Mouse (Mus musculus): Measurements from ENCODE around the gene Myo1h.

Gene Myo1h

DNA sequence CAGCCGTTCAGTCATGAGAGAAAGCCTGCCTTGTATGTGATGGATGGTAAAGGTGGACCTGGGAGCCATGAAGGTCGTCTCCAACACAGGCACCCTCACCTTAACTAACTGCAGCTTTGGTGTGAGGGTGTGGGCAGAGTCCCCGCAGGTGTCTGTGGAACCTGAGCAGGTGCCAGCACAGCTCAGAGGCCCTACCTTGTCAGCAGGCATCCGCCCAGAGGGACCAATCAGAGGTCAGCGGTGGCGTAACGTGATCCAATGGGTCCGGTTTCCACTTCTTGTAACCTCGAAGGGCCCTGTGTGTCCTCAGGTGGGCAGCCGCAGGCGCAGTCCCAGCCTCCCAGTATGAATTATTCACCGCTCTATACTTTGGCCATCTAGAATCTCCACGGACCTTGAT, at the start of gene Myo1h:
Gene Myo1h (plus strand): TSS at position 293 of the 400 bp plus-strand sequence.
- DNase-seq (ENCODE audit: low spot score in 2 of 2) = no peak

DNA sequence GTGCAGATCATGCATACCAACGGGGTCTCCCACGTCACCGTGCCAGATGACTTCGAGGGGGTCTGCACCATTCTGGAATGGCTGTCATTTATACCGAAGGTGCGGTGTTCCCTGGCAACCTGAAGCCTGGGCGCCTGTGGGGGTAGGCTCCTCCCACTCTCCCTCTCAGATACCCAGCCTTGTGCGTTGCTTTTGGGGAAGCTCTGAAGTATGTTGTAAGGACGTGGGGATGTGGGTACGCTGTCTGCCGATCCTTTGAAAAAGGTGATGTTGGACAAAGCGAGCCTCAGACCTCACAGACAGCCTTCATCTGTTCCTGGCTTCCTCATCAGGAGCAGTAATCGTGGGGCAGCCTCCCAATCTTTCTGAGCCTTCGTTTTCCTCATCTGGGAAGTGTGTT, 49.2 kb upstream of the Myo1h start:
- DNase-seq (ENCODE audit: low spot score in 2 of 2) = no peak

DNA sequence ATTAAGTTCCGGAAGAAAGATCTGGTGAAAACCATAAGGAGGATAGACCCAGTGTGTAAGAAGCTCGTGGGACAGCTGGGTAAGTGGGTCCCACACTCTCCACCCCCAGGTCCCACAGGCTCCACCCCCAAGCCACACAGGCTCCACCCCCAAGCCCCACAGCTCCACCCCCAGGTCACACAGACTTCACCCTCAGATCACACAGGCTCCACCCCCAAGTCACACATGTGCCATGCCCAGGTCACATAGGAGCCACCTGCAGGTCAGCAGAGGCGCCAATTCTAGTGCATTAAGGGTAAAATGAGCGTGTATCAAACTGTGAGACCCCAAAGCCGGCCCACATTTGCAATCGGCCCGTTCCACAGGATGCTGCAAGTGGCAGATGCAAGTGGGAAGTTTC, 42.5 kb upstream of the Myo1h start:
- DNase-seq (ENCODE audit: low spot score in 2 of 2) = no peak

DNA sequence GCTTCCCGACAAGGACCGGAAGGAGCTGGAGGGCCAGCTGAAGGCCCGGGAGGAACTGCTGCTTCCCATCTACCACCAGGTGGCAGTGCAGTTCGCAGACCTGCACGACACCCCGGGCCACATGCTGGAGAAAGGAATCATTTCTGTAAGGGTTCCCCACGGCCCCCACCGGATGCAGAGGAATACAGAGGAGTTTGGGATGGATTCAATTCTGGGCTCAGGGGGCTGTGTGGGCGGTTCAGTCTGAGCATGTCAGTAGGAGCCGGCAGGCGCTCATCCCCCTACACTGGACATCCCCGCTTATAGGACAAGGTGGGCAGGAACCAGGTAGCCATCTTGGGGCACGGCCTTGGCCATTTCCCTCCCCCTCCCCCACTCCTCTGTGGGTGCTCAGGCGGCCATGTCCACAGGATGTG, 40.8 kb upstream of the Myo1h start:
- DNase-seq (ENCODE audit: low spot score in 2 of 2) = peak; percentile 67 to 77

DNA sequence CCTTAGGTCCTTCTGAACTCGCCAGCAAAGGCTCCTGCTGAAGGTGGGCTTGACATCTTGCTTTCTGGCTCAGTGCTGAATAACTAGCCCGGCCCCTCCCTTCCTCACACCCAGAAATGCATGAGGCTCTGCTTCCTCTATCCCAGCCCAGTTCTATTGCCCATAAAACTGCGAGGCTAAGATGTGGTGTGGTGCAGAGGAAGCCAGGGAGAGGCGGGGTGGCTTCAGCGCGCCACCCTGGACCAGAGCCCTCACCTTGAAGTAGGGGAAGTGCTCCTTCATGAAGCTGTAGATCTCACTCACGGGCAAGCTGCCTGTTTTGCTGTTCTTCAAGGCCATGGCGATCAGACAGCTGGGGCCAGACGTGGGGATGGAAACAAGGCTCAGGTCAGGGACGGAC, 29.5 kb upstream of the Myo1h start:
- no peak for DNase-seq (ENCODE audit: low spot score in 2 of 2)

DNA sequence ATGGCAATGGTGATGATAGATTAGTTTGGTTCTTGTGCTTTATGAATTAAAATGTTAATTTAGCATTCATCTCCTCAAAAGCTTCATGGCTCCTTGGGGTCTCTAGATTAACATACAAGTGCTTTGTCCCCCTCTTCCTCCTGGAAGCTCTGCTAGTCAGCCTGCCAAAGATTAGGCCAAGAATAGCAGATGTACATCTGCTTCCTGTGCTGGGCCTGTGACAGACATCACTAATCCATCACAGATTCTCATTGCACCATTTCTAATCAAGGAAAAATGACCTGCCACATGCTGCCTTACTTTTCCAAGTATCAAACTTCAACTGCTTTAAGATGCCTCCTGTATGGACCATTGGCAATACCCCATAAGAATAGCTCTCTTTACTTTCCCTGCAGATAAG, 27.5 kb upstream of the Myo1h start:
- no peak for DNase-seq (ENCODE audit: low spot score in 2 of 2)

DNA sequence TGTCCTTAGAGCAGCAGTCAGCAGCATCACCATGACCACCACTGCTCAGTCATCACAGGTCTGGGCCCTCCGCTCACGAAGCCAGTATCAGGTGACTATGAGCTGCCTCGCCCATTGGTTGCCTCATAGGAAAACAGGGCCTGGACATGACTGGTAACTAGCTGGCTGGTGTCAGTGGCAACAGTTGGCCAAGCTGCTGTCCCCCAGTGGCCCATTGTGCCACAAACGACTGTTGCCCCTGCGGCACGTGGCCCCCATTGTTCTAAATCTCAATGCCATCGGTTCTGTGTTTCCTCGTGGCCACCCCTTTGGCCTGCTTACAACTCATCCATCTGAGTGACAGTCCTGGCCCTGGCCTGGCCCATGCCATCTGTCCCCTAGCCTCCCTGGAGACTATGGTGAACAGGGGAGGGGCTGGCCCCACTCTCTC, 24.9 kb upstream of the Myo1h start:
- no peak for DNase-seq (ENCODE audit: low spot score in 2 of 2)

DNA sequence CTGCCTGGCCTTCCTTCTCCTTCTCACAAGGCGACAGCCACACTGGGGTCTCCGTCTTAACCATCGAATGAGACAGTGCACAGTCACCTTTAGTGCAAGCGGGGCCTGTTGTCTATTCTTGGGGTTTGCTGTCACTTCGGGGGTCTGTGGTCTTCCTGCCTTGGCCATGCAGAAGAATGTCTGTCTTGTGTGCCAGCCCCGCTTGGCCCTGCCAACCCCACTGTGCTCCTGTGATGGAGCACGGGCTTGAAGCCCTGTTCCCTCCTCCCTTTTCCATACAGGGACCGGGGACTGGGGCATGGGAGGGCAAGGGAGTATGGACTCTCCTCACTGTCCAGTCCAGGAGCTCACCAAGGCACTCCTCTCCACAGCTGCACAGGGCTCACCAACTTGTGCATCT, 24.2 kb upstream of the Myo1h start:
- no peak for DNase-seq (ENCODE audit: low spot score in 2 of 2)

DNA sequence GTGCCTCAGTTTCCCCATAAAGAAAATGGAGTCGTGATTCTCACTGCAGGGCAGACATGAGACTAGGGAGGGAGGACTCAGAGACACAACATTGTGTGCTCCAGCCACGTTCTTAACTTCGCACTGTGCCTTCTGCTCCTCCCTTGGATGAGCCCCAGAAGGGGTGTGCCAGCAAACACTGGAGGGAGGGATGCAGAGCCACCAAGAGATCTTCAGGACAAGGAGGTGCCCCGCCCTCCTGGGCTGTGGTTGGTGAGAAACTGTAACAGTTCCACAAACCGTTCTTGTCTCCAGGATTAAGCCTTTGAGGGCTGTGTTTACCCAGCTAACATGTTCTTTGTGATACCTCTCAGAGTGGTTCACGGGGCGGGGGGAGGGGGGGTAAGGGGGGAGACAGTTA, 20.3 kb upstream of the Myo1h start:
- DNase-seq (ENCODE audit: low spot score in 2 of 2) = no peak

DNA sequence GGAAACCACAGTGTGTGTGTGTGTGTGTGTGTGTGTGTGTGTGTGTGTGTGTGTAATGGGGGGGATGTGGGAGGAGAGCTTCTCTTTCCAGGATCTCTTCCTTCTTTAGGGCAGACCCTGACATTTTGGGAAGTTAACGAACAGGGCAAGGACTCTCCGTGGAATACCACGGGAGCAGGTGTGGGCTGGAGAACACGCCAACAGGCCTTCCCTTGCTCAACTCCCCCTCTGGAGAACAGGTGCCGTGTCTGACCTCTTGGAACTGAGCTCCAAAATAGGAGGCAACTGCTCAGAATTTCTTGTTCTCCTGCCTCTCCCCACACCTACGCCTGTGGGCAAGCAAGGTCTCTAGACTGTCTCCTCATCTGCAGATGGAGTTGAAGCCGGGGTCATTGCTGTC, 19.5 kb upstream of the Myo1h start:
- no peak for DNase-seq (ENCODE audit: low spot score in 2 of 2)

DNA sequence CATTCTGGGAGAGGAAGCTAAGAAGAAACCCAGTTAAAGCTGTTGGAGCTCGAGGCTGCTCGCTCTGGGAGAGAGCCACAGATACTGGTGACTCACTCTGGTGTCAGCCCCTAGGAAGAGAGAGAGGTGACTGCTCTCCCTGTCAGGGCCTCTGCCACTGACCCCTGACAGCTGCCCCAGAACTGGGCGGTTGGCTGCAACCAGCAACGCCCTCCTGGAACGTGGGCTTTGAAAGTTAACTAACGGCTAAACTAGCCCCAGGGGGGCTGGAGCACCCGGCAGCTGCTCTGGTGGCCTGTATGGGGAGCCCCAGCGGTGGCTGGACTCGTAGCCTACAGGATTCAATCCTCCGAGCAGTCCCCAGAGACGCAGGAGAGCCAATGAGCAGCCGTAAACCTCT, 19.0 kb upstream of the Myo1h start:
- no peak for DNase-seq (ENCODE audit: low spot score in 2 of 2)

DNA sequence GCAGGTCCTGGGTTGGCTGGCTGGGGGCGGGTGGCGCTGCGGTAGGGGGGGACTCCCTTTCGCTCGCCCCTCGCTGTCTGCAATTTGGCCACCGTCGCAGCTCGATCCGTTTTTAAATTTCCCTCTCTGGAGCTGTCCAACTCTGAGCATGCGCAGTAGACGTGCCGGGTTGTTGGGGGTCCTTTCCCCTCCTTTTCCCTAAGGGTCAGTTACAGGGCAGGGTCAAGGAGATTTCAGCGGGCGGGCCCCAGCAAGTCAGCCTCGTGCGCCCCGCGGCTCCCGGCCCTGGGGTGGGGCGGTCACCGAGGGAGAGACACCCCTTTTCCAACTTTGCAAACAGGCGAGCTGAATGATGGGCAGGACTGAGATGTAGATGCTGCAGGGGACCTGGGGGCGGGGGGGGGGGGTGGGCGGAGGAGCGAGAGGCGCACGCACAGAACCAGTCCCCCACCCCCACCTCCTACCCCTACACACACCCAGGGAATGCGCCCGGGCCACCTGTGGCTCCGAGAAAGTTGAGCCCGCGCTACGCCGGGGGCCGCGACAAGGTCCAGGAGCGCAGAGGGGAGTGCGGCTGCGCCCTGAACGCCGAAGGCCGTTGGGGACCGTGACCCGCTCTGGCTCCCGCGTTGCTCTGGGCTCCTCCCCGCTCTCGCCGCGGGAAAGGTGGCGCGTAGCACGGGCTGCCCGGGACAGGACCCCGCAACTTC, 15.1 kb upstream of the Myo1h start, which contains the start of gene Foxn4:
Gene Foxn4 (minus strand): TSS at position 115 of the 710 bp plus-strand sequence.
- no peak for DNase-seq (ENCODE audit: low spot score in 2 of 2)

DNA sequence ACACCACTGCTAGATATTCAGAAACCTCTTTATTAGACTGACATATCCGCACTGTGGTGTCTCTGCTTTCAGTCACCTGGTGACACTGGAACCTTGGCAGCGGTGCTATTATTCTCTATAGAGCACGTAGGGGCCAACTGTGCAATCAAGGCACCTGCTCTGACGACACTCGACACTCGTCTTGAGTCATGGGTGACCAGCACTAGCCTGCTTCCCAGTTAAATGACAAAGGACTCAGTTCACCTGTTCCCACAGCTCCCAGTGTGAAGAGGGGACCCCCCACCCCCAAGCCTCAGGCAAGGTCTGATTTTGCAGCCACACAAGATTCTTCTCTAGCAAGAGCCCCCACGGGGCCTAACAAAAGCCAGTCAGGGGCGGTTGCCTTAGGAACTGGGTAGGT, 13.6 kb upstream of the Myo1h start:
- DNase-seq (ENCODE audit: low spot score in 2 of 2) = no peak

DNA sequence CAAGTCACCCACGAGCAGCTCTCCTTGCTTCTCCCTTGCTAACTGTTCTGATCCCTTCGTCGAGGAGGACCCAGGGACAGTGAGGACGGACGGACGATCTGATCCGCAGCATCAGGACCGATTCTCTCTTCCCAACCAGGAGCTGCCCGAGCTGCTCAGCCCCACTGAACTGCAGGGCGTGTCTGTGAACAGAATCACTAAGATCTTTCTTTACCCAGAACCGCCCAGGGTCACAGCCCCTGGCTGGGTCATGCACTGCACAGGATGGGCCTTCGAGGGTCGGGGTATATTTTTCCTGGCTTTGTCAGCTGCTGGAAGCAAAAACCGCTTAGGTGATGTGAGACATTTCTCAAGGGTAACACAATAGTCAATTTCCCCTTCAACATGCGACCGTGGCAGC, 13.0 kb upstream of the Myo1h start:
- DNase-seq (ENCODE audit: low spot score in 2 of 2) = no peak

DNA sequence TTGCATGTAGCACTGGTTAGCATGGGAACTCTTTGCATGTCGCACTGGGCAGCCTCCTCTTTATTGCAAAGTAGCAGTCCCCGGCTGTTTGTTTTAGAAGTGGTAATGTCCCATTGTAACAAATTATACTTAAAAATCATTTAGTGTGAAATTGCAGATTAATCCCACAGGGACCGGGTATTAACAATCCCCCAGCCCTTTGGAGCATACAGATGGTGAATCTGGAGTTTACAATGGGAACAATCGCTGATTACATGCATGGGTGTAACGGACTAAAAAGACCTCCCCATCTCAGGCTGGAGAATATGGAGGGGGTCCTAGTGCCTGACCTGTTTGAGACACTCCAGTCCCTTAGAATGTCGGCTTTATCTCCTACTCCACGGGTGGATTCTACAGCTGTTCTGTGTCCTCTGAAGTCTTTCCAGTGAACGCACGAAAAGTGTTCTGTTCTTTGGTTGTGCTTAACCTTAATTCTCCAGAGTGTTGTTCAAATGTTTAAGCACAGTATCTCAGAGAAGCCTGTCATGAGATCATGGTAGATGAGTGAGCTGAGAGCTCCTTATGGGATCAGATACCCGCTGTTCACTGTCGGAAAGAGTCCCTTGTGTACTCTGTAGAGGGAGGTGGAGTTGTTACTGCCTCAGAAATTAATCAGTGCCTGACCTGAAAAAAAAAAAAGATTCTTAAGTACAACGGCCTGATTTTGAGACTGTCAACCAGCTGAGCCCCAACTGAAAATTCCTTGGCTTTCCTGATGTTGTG, 9.4 kb upstream of the Myo1h start:
- DNase-seq (ENCODE audit: low spot score in 2 of 2) = no peak

DNA sequence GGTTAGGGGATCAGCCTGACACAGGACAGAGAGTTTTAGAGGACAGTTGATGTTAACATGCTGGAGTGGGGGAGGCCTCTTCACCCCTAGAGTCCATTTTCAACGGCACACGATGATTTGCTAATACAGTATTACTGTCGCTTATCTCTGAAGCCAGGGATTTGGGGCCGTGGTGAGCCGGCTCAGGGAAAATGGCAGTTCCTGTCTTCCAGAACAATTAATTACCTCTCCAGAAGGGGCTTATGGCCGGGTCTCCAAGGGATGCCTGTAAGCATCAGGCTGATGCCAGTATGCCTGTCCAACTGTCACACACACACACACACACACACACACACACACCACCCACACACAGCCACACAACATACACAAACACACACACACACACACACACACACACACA, 6.6 kb upstream of the Myo1h start:
- DNase-seq (ENCODE audit: low spot score in 2 of 2) = no peak

DNA sequence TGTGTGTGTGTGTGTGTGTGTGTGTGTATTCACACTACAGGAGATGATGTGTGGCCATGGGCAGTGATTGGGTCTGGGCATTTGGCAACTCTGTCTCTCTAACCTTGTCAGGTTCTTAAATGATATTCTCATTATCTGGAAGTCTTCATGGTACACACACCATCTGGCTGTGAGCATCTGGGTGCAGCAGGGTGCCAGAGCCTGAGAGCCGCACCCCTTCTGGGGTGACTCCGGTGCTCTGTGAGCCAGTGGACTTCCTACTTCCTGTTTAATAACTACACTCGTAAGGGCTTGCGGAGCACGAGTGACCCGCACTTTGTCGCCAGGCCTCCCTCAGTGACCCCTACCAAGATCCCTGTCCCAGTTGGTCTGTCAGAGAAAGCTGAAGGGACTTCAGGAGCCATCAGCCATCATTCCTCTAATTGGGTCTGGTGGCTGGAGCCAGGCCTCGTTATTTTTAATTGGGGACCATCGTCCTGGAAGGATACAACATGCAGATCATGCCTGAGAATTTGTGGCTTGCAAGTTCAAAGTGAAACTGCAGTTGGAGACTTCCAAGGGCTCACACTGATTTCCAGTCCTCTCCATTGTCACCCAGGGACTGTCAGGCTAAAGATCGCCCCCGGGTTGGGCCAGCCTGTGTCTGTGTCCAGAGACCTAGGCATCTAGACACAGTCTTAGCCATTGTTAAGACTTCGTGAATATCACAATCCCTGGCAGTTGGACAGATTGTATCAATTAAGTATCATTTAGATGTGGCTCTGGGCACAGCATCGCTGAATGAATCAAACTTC, 4.2 kb upstream of the Myo1h start:
- peak in 1 of 2 experiments; percentile 27 for DNase-seq (ENCODE audit: low spot score in 2 of 2)

DNA sequence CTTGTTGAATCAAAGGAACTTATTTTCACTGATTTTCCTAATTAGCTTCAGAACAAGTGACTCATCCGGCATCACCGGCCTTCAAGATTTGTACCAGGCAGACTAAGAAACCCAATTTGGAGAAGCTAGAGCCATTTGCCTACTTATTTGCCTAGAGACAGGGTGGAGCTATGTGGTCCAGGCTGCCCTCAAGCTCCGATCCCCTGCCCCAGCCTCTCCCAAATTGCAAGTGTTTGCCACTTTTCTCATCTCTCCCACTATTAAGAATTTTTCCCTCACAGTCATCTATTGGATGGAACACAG, 3.6 kb upstream of the Myo1h start:
- DNase-seq (ENCODE audit: low spot score in 2 of 2) = peak in 1 of 2 experiments; percentile 7

DNA sequence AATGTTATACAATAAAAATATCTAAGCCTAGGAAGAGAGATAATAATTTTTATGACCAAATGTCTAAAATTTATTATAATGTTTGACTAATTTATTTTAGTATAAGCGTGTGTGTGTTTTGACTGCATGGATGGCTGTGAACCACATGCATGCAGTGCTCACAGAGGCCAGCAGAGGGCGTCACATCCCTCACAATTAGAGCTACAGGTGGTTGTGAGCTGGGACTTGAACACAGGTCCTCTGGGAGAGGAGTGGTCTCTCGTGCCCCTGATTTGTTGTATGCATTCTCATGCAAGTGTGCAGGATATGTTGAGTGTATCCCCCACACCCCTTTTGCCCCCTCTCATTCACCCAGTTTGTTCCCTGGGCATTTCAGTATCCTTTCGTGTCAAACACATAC, 2.9 kb upstream of the Myo1h start:
- no peak for DNase-seq (ENCODE audit: low spot score in 2 of 2)

DNA sequence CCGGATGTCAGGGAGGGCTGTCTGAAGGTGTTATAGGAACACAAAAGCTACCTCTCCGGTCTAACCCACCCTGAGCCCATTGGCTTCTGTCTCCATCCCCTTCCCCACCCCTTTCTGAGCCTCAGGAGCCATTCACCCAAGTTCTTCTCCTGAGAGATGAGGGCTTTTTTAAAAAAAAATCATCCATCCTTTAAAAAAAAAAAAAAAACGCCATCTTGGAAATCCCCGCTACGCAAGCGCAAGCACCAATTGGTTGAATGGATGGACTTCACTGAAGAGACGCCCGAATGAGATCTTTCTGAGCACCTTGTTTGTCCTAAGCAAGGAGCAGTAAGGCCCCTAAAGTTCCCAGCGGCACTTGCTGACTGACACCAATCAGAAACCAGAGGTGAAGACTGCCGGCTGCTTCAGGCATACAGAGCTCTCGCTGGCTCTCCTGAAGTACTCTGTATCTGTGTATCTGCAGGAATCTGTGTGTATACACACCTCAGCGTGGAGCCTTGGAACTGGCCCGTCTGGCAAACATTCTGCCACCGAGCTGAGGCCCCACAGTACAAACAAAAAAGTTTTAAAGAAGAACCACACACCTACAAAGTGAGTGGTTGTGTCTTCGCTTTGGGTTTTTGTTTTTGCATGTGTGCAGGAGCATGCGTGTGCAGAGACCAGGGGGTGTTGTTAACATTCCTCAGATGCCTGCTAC, 1.9 kb upstream of the Myo1h start:
- DNase-seq (ENCODE audit: low spot score in 2 of 2) = no peak

DNA sequence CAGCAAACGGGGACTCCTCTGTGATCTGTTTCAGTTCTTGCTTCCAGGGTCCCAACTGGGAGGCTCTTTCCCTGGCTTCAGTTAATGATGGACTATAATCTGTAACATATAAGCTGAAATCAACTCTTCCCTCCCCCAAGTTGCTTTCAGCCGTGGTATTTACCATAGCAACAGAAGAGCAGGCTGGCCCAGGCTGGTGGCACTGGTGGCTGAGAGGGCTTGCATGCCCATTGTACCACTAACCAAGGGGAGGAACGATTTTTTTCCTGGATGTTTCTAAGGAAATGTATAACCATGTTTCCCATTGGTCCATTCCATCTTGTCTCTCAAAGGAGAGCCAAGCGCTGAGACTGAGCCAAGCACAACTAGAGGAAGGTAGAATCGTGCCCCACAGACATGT, 570 bp upstream of the Myo1h start:
- no peak for DNase-seq (ENCODE audit: low spot score in 2 of 2)

DNA sequence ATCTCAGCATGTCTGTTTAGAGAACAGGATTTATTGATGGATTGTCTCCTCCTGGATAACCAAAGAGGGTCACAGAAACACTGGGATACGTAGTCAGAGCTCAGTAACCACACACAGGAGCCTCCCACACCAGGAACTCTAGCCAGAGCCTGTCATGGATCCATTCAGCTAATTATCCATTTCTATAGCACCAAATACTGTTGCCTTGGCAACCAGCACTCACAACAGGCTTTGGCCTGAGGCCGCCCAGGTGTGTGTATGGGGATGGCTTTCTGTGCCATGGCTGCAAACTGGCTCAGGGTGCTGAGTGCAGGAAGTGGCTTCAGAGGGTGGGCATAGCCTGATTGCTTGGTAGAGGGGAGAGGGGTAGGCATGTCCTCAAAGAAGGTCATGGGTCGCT, 1.0 kb downstream of the Myo1h start:
- DNase-seq (ENCODE audit: low spot score in 2 of 2) = peak in 1 of 2 experiments; percentile 32

All from right cerebral cortex, adult 2 months (tissue).